Mouse (Mus musculus): Measurements from ENCODE around the gene Nck2. TPM values are rescaled to one million over a fixed set of nuclear protein-coding genes. Genes with fewer than 3 reads are reported as not detected.
A peak's percentile ranks its signal among the peaks of the same experiment; 100 is the strongest.
"Not testable (repeated sequence)": the region's sequence is repeated elsewhere in the genome, so short reads cannot be mapped to it uniquely, and the experiment has no call there.

Gene Nck2
- polyA plus RNA-seq, 1 experiment from 2014 or later = 32.3 TPM

DNA sequence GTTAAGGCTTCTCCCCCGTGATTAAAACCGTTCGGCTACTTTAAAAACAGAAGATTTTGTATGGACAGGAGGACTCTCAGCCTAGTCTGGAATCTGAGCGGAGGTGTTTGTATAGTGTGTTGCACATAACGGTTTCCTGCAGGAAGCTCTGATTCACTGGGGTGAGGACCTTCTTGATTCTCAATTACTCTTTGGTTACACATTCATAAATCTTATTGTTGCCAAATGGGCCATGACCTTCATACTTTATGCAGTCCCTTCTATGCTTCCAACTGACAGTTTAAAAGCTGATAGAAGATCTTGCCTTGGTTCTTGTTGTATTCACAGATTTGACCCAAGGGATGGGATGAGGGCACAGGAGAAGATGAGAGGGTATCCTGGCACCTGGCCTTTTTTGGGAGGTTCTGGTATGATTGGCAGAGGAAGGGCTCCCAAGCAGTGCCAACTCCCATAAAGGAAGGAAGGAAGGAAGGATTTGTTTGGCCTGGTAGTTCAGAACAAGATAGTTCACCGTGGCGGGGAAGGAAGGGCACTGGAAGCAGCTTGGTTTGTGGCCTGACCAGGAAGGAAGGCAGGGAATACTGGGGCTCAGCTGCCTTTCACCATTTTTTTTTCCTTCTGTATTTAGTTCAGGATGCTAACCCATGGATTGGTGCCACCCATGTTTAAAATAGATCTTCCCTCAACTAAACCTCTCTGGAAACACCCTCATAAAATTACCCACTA lies 86.1 kb downstream of the Nck2 start:
- no peak overlapping the region for H3K4me3 ChIP-seq (ENCODE audit: low read depth, low read length)
- no peaks in the 10 kb centered on the region for H3K9me3 ChIP-seq (replicated peaks; ENCODE audit: control insufficient read depth, low read length, poor library complexity, severe bottlenecking)
- H3K4me2 ChIP-seq (ENCODE audit: low read length) = no peak overlapping the region
- H3K27ac ChIP-seq (ENCODE audit: low read length) = no peak overlapping the region
- ATAC-seq = no peak
- H3K4me1 ChIP-seq (ENCODE audit: control insufficient read depth, insufficient read depth, low read length) = peaks cover 21% of the 10 kb centered on the region
- no peak overlapping the region for H3K9ac ChIP-seq (ENCODE audit: low read depth, low read length)
- H3K27me3 ChIP-seq (ENCODE audit: control insufficient read depth, insufficient read depth, low read depth, low read length) = no peaks in the 10 kb centered on the region
- H3K36me3 ChIP-seq (ENCODE audit: control insufficient read depth, insufficient read depth, low read length) = no peaks in the 10 kb centered on the region
- WGBS = 78% methylated on average over 7 of the region's 7 CpGs

GRCm38 (mm10) chr1:43531307-43531706 lies 86.9 kb downstream of the Nck2 start:
- Histone ChIP-seq H3K27me3 (ENCODE audit: control insufficient read depth, insufficient read depth, low read depth, low read length) (no peaks in the 10 kb centered on the region), H3K27ac (ENCODE audit: low read length) (no peak overlapping the region), H3K9ac (ENCODE audit: low read depth, low read length) (no peak overlapping the region), H3K4me1 (ENCODE audit: control insufficient read depth, insufficient read depth, low read length) (peaks cover 28% of the 10 kb centered on the region), H3K36me3 (ENCODE audit: control insufficient read depth, insufficient read depth, low read length) (no peaks in the 10 kb centered on the region), H3K4me2 (ENCODE audit: low read length) (no peak overlapping the region), H3K9me3 (replicated peaks; ENCODE audit: control insufficient read depth, low read length, poor library complexity, severe bottlenecking) (no peaks in the 10 kb centered on the region), H3K4me3 (ENCODE audit: low read depth, low read length) (no peak overlapping the region)
- ATAC-seq = no peak
- 65% methylated on average over 7 of the region's 7 CpGs for WGBS

- Histone ChIP-seq H3K4me3 (ENCODE audit: low read depth, low read length) (no peak overlapping the region), H3K36me3 (ENCODE audit: control insufficient read depth, insufficient read depth, low read length) (no peaks in the 10 kb centered on the region), H3K4me2 (ENCODE audit: low read length) (no peak overlapping the region), H3K4me1 (ENCODE audit: control insufficient read depth, insufficient read depth, low read length) (peaks cover 28% of the 10 kb centered on the region), H3K27ac (ENCODE audit: low read length) (no peak overlapping the region), H3K27me3 (ENCODE audit: control insufficient read depth, insufficient read depth, low read depth, low read length) (no peaks in the 10 kb centered on the region), H3K9ac (ENCODE audit: low read depth, low read length) (no peak overlapping the region), H3K9me3 (replicated peaks; ENCODE audit: control insufficient read depth, low read length, poor library complexity, severe bottlenecking) (no peaks in the 10 kb centered on the region)
- ATAC-seq = no peak
- 82% methylated on average over 4 of the region's 4 CpGs for WGBS
These were observed 87.9 kb downstream of the Nck2 start for GRCm38 (mm10) chr1:43532279-43532678.

DNA sequence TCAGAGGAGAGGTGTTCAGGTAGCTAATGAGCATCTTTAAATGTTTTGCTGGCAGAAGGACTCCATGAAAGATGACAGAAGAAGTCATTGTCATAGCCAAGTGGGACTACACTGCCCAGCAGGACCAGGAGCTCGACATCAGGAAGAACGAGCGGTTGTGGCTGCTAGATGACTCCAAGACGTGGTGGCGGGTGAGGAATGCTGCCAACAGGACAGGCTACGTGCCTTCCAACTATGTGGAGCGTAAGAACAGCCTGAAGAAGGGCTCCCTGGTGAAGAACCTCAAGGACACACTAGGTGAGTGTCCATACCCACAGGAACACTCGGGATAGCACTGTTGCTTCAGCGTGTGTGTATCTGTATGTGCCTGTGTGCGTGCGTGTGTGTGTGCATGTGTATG lies 89.1 kb downstream of the Nck2 start:
- H3K27me3 ChIP-seq (ENCODE audit: control insufficient read depth, insufficient read depth, low read depth, low read length); H3K36me3 ChIP-seq (ENCODE audit: control insufficient read depth, insufficient read depth, low read length); H3K27ac ChIP-seq (ENCODE audit: low read length); ATAC-seq; H3K9ac ChIP-seq (ENCODE audit: low read depth, low read length); H3K9me3 ChIP-seq (replicated peaks; ENCODE audit: control insufficient read depth, low read length, poor library complexity, severe bottlenecking); H3K4me2 ChIP-seq (ENCODE audit: low read length); H3K4me3 ChIP-seq (ENCODE audit: low read depth, low read length): not testable (repeated sequence)
- H3K4me1 ChIP-seq (ENCODE audit: control insufficient read depth, insufficient read depth, low read length) = peaks cover 23% of the 10 kb centered on the region
- WGBS = 89% methylated on average over 11 of the region's 11 CpGs

DNA sequence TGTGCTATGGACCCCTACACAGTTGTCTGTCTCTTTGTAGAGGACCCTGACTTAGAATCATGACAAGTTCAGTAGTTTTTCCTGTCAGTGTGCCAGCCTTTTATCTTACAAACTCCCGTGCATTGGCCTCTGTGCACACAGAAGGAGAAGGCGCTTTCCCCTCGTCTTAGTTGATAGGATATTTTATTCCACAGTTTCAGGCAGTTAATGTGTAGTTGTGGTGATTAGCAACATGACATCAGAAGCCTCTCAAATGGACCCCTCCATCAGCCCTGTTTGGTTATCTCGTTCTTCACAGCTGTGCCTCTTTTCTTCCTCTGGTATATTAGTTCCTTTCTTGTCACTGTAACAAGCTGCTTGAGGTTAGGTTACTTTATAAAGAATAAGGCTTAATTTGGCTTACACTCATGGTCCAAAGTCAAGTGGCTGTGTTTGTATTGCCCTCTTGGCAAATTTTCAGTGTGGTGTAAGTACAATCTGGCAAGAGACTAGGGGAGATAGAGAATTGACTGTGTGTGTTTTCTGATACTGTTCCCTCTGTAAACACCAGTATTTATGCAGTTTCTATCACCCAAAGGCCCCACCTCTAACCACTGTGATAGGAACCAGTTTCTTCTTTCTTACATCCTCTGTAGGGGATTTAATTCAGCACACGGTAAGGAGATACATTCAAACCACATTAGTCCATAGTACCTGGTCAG lies 89.8 kb downstream of the Nck2 start:
- Histone ChIP-seq H3K9me3 (replicated peaks; ENCODE audit: control insufficient read depth, low read length, poor library complexity, severe bottlenecking) (no peaks in the 10 kb centered on the region), H3K9ac (ENCODE audit: low read depth, low read length) (no peak overlapping the region), H3K27ac (ENCODE audit: low read length) (no peak overlapping the region; the same call in 1 of the 2 replicates), H3K4me2 (ENCODE audit: low read length) (no peak overlapping the region), H3K4me3 (ENCODE audit: low read depth, low read length) (no peak overlapping the region), H3K36me3 (ENCODE audit: control insufficient read depth, insufficient read depth, low read length) (no peaks in the 10 kb centered on the region), H3K4me1 (ENCODE audit: control insufficient read depth, insufficient read depth, low read length) (peaks cover 23% of the 10 kb centered on the region), H3K27me3 (ENCODE audit: control insufficient read depth, insufficient read depth, low read depth, low read length) (no peaks in the 10 kb centered on the region)
- 72% methylated on average over 5 of the region's 5 CpGs for WGBS
- ATAC-seq = no peak

DNA sequence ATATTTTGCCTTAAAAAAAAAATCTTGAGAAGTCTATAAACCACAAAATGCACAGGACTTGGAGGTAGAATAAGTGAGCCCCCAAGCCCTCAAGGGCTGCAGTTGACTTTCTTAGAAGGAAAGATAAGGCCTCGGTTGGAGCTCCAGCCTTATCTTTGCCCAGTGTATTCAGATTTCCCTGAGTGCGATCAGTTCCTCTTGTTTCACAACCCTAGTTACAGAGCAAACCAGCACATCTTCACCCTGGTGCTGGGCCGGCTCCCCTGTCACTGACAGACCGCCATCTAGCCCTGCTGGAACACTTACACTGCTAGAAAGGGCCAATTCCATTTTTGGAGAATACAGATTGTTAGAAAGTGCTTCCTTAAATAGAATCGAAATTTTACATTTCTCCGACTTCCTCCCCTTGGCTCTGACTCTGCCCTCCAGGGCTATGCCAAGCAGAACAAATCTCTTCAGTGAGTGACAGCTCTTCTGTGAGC lies 91.2 kb downstream of the Nck2 start:
- WGBS = 78% methylated on average over 6 of the region's 6 CpGs
- H3K27me3 ChIP-seq (ENCODE audit: control insufficient read depth, insufficient read depth, low read depth, low read length) = no peaks in the 10 kb centered on the region
- H3K27ac ChIP-seq (ENCODE audit: low read length) = 0 out of 2 replicates have a peak overlapping the region, but pooled peaks have one; percentile 54
- no peak overlapping the region for H3K9ac ChIP-seq (ENCODE audit: low read depth, low read length)
- H3K4me3 ChIP-seq (ENCODE audit: low read depth, low read length) = no peak overlapping the region
- ATAC-seq = no peak
- H3K4me1 ChIP-seq (ENCODE audit: control insufficient read depth, insufficient read depth, low read length) = peaks cover 21% of the 10 kb centered on the region
- H3K36me3 ChIP-seq (ENCODE audit: control insufficient read depth, insufficient read depth, low read length) = no peaks in the 10 kb centered on the region
- H3K4me2 ChIP-seq (ENCODE audit: low read length) = no peak overlapping the region
- H3K9me3 ChIP-seq (replicated peaks; ENCODE audit: control insufficient read depth, low read length, poor library complexity, severe bottlenecking) = no peaks in the 10 kb centered on the region

DNA sequence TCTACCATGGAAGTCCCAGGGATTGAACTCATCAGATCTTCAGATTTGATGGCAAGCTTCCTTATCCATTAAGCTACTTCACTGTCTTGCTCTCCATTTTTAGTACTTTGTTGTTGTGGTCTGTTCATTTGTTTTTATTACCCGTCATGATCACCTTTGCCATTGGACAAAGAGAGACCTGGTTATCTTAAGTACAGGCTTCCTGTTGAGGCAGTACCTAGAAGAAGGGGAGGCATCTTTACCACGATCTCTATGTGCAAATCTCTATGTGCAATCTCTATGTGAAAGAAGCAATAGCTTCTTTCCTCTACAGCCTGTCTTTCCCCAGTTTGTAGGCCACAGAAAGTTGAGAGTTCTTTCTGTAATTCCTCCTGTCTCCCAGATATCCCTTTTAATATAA lies 91.9 kb downstream of the Nck2 start:
- peak overlapping the region; percentile 29; the same call in 1 of the 2 replicates for H3K27ac ChIP-seq (ENCODE audit: low read length)
- WGBS = 95% methylated on average over 2 of the region's 2 CpGs
- no peak overlapping the region for H3K9ac ChIP-seq (ENCODE audit: low read depth, low read length)
- no peaks in the 10 kb centered on the region for H3K36me3 ChIP-seq (ENCODE audit: control insufficient read depth, insufficient read depth, low read length)
- no peaks in the 10 kb centered on the region for H3K9me3 ChIP-seq (replicated peaks; ENCODE audit: control insufficient read depth, low read length, poor library complexity, severe bottlenecking)
- no peak overlapping the region for H3K4me3 ChIP-seq (ENCODE audit: low read depth, low read length)
- H3K4me2 ChIP-seq (ENCODE audit: low read length) = no peak overlapping the region
- ATAC-seq = no peak
- H3K27me3 ChIP-seq (ENCODE audit: control insufficient read depth, insufficient read depth, low read depth, low read length) = no peaks in the 10 kb centered on the region
- H3K4me1 ChIP-seq (ENCODE audit: control insufficient read depth, insufficient read depth, low read length) = peaks cover 16% of the 10 kb centered on the region

- Histone ChIP-seq H3K27me3 (ENCODE audit: control insufficient read depth, insufficient read depth, low read depth, low read length) (no peaks in the 10 kb centered on the region), H3K4me2 (ENCODE audit: low read length) (no peak overlapping the region), H3K27ac (ENCODE audit: low read length) (no peak overlapping the region), H3K36me3 (ENCODE audit: control insufficient read depth, insufficient read depth, low read length) (no peaks in the 10 kb centered on the region), H3K9me3 (replicated peaks; ENCODE audit: control insufficient read depth, low read length, poor library complexity, severe bottlenecking) (no peaks in the 10 kb centered on the region), H3K4me1 (ENCODE audit: control insufficient read depth, insufficient read depth, low read length) (peaks cover 12% of the 10 kb centered on the region), H3K9ac (ENCODE audit: low read depth, low read length) (no peak overlapping the region), H3K4me3 (ENCODE audit: low read depth, low read length) (no peak overlapping the region)
- ATAC-seq = no peak
- WGBS = 97% methylated on average over 3 of the region's 3 CpGs
These were observed 92.6 kb downstream of the Nck2 start for GRCm38 (mm10) chr1:43537021-43537420.

DNA sequence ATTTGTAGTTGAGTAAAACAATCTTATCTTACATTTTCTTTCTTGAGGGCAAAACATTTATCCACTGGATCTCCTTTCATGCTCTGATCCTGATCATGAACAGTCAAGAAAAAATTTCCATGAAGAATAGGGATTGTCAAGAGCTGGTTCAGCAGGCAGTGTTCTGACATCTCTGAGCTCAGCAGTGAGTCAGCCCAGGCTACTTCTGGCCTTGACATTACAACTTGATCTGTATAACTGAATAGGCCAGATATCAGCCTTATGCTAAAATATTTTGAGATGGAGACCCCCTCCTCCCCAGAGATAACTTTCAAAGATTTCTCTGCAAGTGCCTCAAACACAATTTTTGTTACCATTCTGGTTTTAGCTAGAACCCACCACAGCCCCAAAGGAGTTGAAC lies 93.1 kb downstream of the Nck2 start:
- no peaks in the 10 kb centered on the region for H3K27me3 ChIP-seq (ENCODE audit: control insufficient read depth, insufficient read depth, low read depth, low read length)
- no peak overlapping the region for H3K4me2 ChIP-seq (ENCODE audit: low read length)
- H3K9me3 ChIP-seq (replicated peaks; ENCODE audit: control insufficient read depth, low read length, poor library complexity, severe bottlenecking) = no peaks in the 10 kb centered on the region
- no peak for ATAC-seq
- H3K4me3 ChIP-seq (ENCODE audit: low read depth, low read length) = no peak overlapping the region
- no peak overlapping the region for H3K27ac ChIP-seq (ENCODE audit: low read length)
- no peak overlapping the region for H3K9ac ChIP-seq (ENCODE audit: low read depth, low read length)
- H3K4me1 ChIP-seq (ENCODE audit: control insufficient read depth, insufficient read depth, low read length) = peaks cover 12% of the 10 kb centered on the region
- no peaks in the 10 kb centered on the region for H3K36me3 ChIP-seq (ENCODE audit: control insufficient read depth, insufficient read depth, low read length)
